Mouse (Mus musculus) kidney, embryonic 14.5 days (tissue): Measurements from ENCODE around the gene Hddc3. TPM values are rescaled to one million over a fixed set of nuclear protein-coding genes. Genes with fewer than 3 reads are reported as not detected.

Experiments used
- ATAC-seq: fragments of 200-750 bp; cut with Nextera tagmentation; 2 replicates; pipeline ENCODE4 v1.8.0; 2017; ENCODE audit warnings: moderate number of reproducible peaks, mild to moderate bottlenecking, moderate TSS enrichment, moderate library complexity; ENCODE audit not compliant: low FRiP score, low TSS enrichment
- H3K27ac ChIP-seq: fragments of 300-500 bp; sonication (generic); 2 replicates; pipeline ENCODE4 v1.5.1; 2014; ENCODE audit warnings: low read depth, mild to moderate bottlenecking, low read length, moderate library complexity, mixed read lengths
- H3K27me3 ChIP-seq: fragments of 300-500 bp; sonication (generic); 2 replicates; pipeline ENCODE4 v1.6.1; 2014; ENCODE audit warnings: mild to moderate bottlenecking, low read length; ENCODE audit not compliant: control insufficient read depth, insufficient read depth
- H3K36me3 ChIP-seq: fragments of 300-500 bp; sonication (generic); 2 replicates; pipeline ENCODE4 v1.6.1; 2014; ENCODE audit warnings: low read length, mixed read lengths; ENCODE audit not compliant: control insufficient read depth, insufficient read depth
- H3K4me1 ChIP-seq: fragments of 300-500 bp; sonication (generic); 2 replicates; pipeline ENCODE4 v1.6.1; 2014; ENCODE audit warnings: low read length, mixed read lengths; ENCODE audit not compliant: control insufficient read depth, insufficient read depth
- H3K4me2 ChIP-seq: fragments of 300-500 bp; sonication (generic); replicated peaks from 2 replicates; pipeline ENCODE4 v1.6.1; 2014; ENCODE audit warnings: low read depth, mild to moderate bottlenecking, low read length
- H3K4me3 ChIP-seq: fragments of 300-500 bp; sonication (generic); 2 replicates; pipeline ENCODE4 v1.5.1; 2014; ENCODE audit warnings: mild to moderate bottlenecking, low read length
- H3K9ac ChIP-seq: fragments of 300-500 bp; sonication (generic); 2 replicates; pipeline ENCODE4 v1.6.1; 2014; ENCODE audit warnings: low read depth, mild to moderate bottlenecking, low read length, moderate library complexity
- H3K9me3 ChIP-seq: fragments of 300-500 bp; sonication (generic); 2 replicates; pipeline ENCODE4 v1.6.1; 2016; ENCODE audit warnings: low read length; ENCODE audit not compliant: control insufficient read depth
- WGBS: fragments of 180-500 bp; shearing (Covaris S2); extraction: QIAGEN DNeasy Blood & Tissue Kit; methylation state at CpG from one replicate; pipeline ENCODE4 v1.1.7; 2014; 5-methylcytosine and 5-hydroxymethylcytosine counted together
- polyA plus RNA-seq: library from polyadenylated mRNA; unstranded; fragments of >200 nt; fragmentation: Nextera tagmentation; extraction: Ambion mirVana; gene quantifications from 2 replicates; pipeline ENCODE4 v1.2.1, GENCODE M21; 2014

Hddc3 gene
- polyA plus RNA-seq, 1 experiment from 2014 or later, result 19.9 TPM

- 60% methylated on average over 8 of the region's 8 CpGs for WGBS
- no peaks in the 10 kb centered on the region for H3K9me3 ChIP-seq
- H3K9ac ChIP-seq, result no peak overlapping the region
- no peak overlapping the region for H3K4me3 ChIP-seq
- no peaks in the 10 kb centered on the region for H3K27me3 ChIP-seq
- H3K27ac ChIP-seq, result 0 out of 2 replicates have a peak overlapping the region, but pooled peaks have one; percentile 17
- no peak overlapping the region for H3K4me2 ChIP-seq
- no peak for ATAC-seq
- H3K36me3 ChIP-seq, result peaks cover 78% of the 10 kb centered on the region
- no peaks in the 10 kb centered on the region for H3K4me1 ChIP-seq
Measured at GRCm38 (mm10) chr7:80357156-80357555, 14.3 kb downstream of the Hddc3 start.

GRCm38 (mm10) chr7:80358039-80358438 lies 15.1 kb downstream of the Hddc3 start:
- Histone ChIP-seq H3K9ac (no peak overlapping the region), H3K36me3 (peaks cover 79% of the 10 kb centered on the region), H3K9me3 (no peaks in the 10 kb centered on the region), H3K27me3 (no peaks in the 10 kb centered on the region), H3K4me2 (no peak overlapping the region), H3K4me3 (no peak overlapping the region), H3K27ac (no peak overlapping the region), H3K4me1 (no peaks in the 10 kb centered on the region)
- no peak for ATAC-seq
- WGBS, result 78% methylated on average over 4 of the region's 4 CpGs

GRCm38 (mm10) chr7:80360435-80360834 lies 17.5 kb downstream of the Hddc3 start:
- Histone ChIP-seq H3K36me3 (peaks cover 83% of the 10 kb centered on the region), H3K4me1 (no peaks in the 10 kb centered on the region), H3K27ac (no peak overlapping the region), H3K9me3 (no peaks in the 10 kb centered on the region), H3K4me3 (no peak overlapping the region), H3K9ac (no peak overlapping the region), H3K4me2 (no peak overlapping the region), H3K27me3 (no peaks in the 10 kb centered on the region)
- 47% methylated on average over 3 of the region's 3 CpGs for WGBS
- no peak for ATAC-seq

- Histone ChIP-seq H3K27me3 (no peaks in the 10 kb centered on the region), H3K4me2 (no peak overlapping the region), H3K27ac (no peak overlapping the region), H3K9ac (no peak overlapping the region), H3K36me3 (peaks cover 64% of the 10 kb centered on the region), H3K9me3 (no peaks in the 10 kb centered on the region), H3K4me1 (peaks cover 8% of the 10 kb centered on the region; the same call in 1 of the 2 replicates), H3K4me3 (no peak overlapping the region)
- ATAC-seq, result no peak
- 64% methylated on average over 2 of the region's 2 CpGs for WGBS
Measured at GRCm38 (mm10) chr7:80365759-80366158, 22.9 kb downstream of the Hddc3 start.

- H3K27ac ChIP-seq, result no peak overlapping the region
- H3K9me3 ChIP-seq, result no peaks in the 10 kb centered on the region
- no peaks in the 10 kb centered on the region for H3K27me3 ChIP-seq
- no peak overlapping the region for H3K9ac ChIP-seq
- H3K4me2 ChIP-seq, result no peak overlapping the region
- H3K36me3 ChIP-seq, result peaks cover 49% of the 10 kb centered on the region
- 97% methylated on average over 7 of the region's 7 CpGs for WGBS
- H3K4me3 ChIP-seq, result no peak overlapping the region
- no peak for ATAC-seq
- peaks cover 8% of the 10 kb centered on the region; the same call in 1 of the 2 replicates for H3K4me1 ChIP-seq
Measured at GRCm38 (mm10) chr7:80367232-80367631, 24.3 kb downstream of the Hddc3 start.

- ATAC-seq, result no peak
- Histone ChIP-seq H3K9ac (no peak overlapping the region), H3K27me3 (no peaks in the 10 kb centered on the region), H3K9me3 (no peaks in the 10 kb centered on the region), H3K4me3 (no peak overlapping the region), H3K4me2 (no peak overlapping the region), H3K4me1 (peaks cover 8% of the 10 kb centered on the region; the same call in 1 of the 2 replicates), H3K27ac (no peak overlapping the region), H3K36me3 (peaks cover 41% of the 10 kb centered on the region)
- 88% methylated on average over 9 of the region's 9 CpGs for WGBS
Measured at GRCm38 (mm10) chr7:80368009-80368408, 25.1 kb downstream of the Hddc3 start.

- Histone ChIP-seq H3K4me1 (peaks cover 8% of the 10 kb centered on the region; the same call in 1 of the 2 replicates), H3K36me3 (peaks cover 33% of the 10 kb centered on the region), H3K27ac (no peak overlapping the region), H3K9ac (no peak overlapping the region; the same call in 1 of the 2 replicates), H3K4me3 (no peak overlapping the region), H3K27me3 (no peaks in the 10 kb centered on the region), H3K9me3 (no peaks in the 10 kb centered on the region), H3K4me2 (no peak overlapping the region)
- ATAC-seq, result no peak
- 68% methylated on average over 20 of the region's 20 CpGs for WGBS
Measured at GRCm38 (mm10) chr7:80368635-80369421, 25.9 kb downstream of the Hddc3 start.

GRCm38 (mm10) chr7:80369461-80369860 lies 26.6 kb downstream of the Hddc3 start:
- peaks cover 8% of the 10 kb centered on the region; the same call in 1 of the 2 replicates for H3K4me1 ChIP-seq
- H3K4me3 ChIP-seq, result peak overlapping the region; percentile 84; the same call in 1 of the 2 replicates
- no peaks in the 10 kb centered on the region for H3K9me3 ChIP-seq
- 76% methylated on average over 5 of the region's 5 CpGs for WGBS
- no peaks in the 10 kb centered on the region for H3K27me3 ChIP-seq
- H3K27ac ChIP-seq, result no peak overlapping the region
- H3K36me3 ChIP-seq, result peaks cover 28% of the 10 kb centered on the region
- no peak for ATAC-seq
- H3K4me2 ChIP-seq, result peak overlapping the region; percentile 82
- H3K9ac ChIP-seq, result no peak overlapping the region; the same call in 1 of the 2 replicates

- 19% methylated on average over 4 of the region's 4 CpGs for WGBS
- peak; percentile 47 for ATAC-seq
Measured at GRCm38 (mm10) chr7:80369967-80370431, 27.1 kb downstream of the Hddc3 start.

More at GRCm38 (mm10) chr7:80369967-80370431, 27.1 kb downstream of the Hddc3 start:
- H3K4me1 ChIP-seq, result peaks cover 8% of the 10 kb centered on the region; the same call in 1 of the 2 replicates
- H3K4me3 ChIP-seq, result peak overlapping the region; percentile 84
- peak overlapping the region; percentile 82 for H3K4me2 ChIP-seq
- peak overlapping the region; percentile 87; the same call in 1 of the 2 replicates for H3K9ac ChIP-seq
- H3K27me3 ChIP-seq, result no peaks in the 10 kb centered on the region
- H3K36me3 ChIP-seq, result peaks cover 28% of the 10 kb centered on the region
- no peaks in the 10 kb centered on the region for H3K9me3 ChIP-seq
- peak overlapping the region; percentile 80 for H3K27ac ChIP-seq
